Mouse (Mus musculus) thymus, postnatal 25 days (tissue): ENCODE measurements around the gene Ppp2r5b.

Source experiments
- DNase-seq: peaks from one replicate; pipeline ENCODE4 v3.0.0; 2022

Gene Ppp2r5b

DNA sequence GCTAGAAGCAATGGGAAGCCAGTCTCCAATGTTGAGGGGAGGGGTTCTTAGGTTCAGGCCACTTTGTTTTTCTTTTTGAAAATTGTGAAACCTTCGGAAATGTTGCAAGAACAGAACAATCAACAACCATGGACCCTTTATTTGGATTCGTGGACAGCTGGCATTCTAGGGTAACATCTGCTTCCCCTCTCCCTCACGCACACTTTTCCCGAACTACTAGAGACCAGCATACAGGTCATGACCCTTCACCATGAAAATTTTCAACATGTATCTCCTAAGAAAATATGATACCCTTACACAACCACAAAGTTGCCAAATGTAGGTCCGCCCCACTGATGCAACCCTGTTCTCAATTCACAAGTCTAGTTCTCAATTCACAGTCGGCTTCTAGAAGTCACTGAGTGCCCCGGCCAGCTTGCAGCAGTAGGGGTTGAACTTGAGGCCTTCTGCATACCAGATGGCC, 33.0 kb upstream of the Ppp2r5b start:
- DNase-seq = no peak

GRCm38 (mm10) chr19:6268170-6268528, 32.5 kb upstream of the Ppp2r5b start:
- peak; percentile 89 for DNase-seq

- DNase-seq = no peak
Observed at GRCm38 (mm10) chr19:6267306-6268169, 31.9 kb upstream of the Ppp2r5b start.

- no peak for DNase-seq
Observed at GRCm38 (mm10) chr19:6265727-6266182, 30.1 kb upstream of the Ppp2r5b start.

- no peak for DNase-seq
Observed at GRCm38 (mm10) chr19:6264945-6265344, 29.3 kb upstream of the Ppp2r5b start.

DNA sequence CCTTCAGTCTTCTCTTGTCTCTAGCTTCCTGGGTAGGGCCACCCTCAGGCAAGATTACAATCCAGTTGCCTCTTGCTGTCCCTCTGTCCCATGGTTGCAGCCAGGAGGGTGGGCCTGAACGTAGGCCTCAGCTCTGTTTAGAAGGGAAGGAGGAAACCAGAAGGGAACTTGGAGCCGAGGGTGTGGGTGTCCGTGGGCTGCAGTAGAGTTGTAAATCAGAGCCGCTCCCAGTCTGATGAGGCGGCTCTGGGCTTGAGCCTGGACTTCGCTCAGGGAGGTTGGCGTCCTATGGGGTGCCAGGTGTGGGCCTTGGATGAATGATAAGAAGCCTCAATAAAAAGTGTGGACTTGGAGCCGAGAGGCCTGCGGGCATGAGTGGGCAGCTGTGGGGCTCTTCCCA, 28.5 kb upstream of the Ppp2r5b start:
- DNase-seq = no peak

GRCm38 (mm10) chr19:6262839-6263433, 27.3 kb upstream of the Ppp2r5b start:
- no peak for DNase-seq

GRCm38 (mm10) chr19:6262222-6262621, 26.6 kb upstream of the Ppp2r5b start:
- peak; percentile 77 for DNase-seq

- no peak for DNase-seq
Observed at GRCm38 (mm10) chr19:6261379-6261778, 25.7 kb upstream of the Ppp2r5b start.

GRCm38 (mm10) chr19:6260946-6261345, 25.3 kb upstream of the Ppp2r5b start:
- no peak for DNase-seq

GRCm38 (mm10) chr19:6260428-6260827, 24.8 kb upstream of the Ppp2r5b start:
- DNase-seq = peak; percentile 44

DNA sequence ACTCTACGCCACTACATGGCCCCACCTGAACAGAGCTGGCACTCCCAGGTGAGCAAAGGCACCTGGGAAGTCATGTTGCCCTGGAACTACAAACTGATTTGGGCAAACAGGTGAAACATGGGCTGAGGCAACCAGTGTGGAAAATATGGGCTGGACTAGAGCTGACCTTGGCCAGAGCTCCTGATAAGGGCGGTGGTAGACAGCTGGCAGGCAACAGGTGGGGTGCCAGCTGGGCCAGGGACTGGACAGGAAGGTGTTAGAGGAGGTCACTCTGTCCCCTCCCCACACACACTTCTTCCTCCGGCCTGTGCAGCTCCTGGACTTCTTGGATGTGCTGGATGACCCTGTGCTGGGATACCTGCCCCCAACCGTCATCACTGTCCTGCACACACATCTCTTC, 17.3 kb upstream of the Ppp2r5b start:
- no peak for DNase-seq

DNA sequence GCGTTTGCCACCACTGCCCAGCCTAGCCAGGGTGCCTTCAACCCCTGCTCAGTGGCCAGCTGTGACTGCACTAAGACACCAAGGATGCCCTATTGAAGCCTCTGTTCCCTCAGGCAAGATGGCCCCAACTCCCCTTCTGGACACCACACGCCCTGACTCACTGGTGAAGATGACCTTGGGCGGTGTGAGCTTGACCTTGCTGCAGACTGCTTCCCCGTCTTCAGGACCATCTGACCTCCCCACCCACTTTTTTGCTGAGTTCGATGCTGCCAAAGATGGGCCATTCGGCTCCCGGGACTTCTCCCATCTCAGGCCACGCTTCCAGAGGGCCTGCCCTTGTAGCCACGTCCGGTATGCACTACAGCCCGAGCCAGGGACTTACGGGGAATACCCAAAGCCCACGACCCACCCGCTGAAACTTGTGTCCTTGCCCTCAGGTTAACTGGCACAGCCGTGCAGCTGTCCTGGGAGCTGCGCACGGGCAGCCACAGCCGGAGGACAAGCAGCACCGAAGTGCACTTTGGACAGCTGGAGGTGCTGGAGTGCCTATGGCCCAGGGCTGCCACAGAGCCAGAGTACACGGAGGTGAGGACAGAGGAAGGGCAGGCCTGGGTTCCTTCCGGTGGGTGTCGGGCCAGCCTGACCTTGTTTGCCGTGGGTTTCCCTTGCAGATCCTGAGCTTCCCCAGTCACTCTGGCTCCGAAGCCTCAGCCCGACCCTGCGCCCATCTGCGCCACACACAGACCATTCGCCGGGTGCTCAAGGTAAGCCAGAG, 12.0 kb upstream of the Ppp2r5b start:
- no peak for DNase-seq

GRCm38 (mm10) chr19:6245806-6246205, 10.1 kb upstream of the Ppp2r5b start:
- no peak for DNase-seq

DNA sequence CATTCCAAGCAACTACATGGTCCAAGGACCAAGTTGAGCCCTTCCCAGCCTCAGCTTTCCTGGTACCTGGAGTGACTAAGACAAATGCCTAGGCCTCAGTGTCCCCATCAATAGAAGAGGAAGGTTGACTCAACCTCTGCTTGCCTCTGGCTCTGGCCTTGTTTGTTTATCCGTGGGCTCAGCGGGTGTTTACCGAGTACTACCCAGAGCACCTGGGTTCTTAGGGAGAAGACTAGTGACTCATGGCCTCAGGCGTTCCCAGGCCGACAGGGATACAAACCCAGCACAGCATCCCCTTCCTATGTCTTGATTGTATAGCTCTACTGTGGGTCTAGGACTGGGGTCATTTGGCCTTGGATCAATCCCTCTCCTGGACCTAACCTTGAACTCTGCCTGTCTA, 7.6 kb upstream of the Ppp2r5b start:
- DNase-seq = no peak

- DNase-seq = peak; percentile 58
Observed at GRCm38 (mm10) chr19:6242281-6242680, 6.6 kb upstream of the Ppp2r5b start.

- peak; percentile 98 for DNase-seq
Observed at GRCm38 (mm10) chr19:6241274-6242107, 5.8 kb upstream of the Ppp2r5b start, which contains the start of gene Atg2a. Gene Atg2a (plus strand): TSS chr19:6241668.

DNA sequence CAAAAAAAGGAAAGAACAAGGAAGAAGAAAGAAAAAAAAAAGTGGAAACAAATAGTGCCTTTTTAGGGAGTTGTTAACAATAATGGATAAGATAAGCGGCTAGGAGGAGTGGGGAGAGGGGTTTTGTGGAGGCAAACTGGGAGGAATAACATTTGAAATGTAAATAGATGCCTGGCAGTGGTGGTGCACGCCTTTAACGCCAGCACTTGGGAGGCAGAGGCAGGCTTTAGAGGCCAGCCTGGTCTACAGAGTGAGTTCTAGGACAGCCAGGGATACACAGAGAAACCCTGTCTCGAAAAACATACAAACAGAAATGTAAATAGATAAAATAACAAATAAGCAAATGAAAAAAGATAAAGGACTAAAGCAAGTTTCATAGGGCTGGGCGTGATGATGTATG, 5.1 kb upstream of the Ppp2r5b start:
- no peak for DNase-seq

- no peak for DNase-seq
Observed at GRCm38 (mm10) chr19:6240136-6240535, 4.5 kb upstream of the Ppp2r5b start.

DNA sequence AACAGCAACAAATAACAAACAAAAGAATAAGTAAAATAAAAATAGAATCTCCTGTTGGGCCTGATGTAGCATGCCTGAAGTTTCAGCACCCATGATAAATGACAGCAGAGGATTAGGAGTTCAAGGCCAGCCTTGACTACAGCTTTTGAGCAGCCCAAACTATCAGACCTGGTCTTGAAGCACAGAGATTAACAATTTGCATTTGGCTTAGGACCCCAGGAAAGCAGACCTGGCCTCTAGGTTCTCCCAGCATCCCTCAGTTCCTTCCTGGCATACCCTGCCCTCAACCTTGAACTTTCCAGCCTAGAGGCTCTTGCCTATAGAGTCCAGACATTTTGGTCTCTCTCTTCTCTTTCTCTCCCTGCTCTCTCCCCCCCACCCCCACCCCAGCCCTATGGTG, 3.1 kb upstream of the Ppp2r5b start:
- no peak for DNase-seq

DNA sequence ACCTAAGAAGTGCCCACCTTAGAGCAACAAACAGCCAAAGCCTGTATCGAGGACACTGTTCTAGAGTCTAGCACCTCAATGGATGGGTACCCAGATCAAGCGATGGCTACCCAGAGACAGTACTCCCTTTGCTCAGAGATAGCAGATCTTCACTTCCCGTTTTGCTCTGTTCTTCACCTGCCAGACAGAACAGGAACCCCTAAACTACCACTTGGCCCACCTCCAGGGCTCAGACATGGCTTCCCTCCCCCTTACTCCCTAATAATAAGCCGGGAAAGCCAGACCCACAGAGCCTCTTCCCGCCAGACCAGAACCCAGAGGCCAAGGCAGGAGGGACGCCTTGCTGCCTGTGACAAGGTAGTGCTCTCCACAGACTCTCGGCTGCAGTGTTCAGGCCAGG, 1.2 kb upstream of the Ppp2r5b start:
- DNase-seq = no peak

- peak; percentile 88 for DNase-seq
Observed at GRCm38 (mm10) chr19:6236053-6236441, 375 bp upstream of the Ppp2r5b start.
